Comparison of ENCODE assay signal across 23 mouse cellular contexts in the genomic region with DNA sequence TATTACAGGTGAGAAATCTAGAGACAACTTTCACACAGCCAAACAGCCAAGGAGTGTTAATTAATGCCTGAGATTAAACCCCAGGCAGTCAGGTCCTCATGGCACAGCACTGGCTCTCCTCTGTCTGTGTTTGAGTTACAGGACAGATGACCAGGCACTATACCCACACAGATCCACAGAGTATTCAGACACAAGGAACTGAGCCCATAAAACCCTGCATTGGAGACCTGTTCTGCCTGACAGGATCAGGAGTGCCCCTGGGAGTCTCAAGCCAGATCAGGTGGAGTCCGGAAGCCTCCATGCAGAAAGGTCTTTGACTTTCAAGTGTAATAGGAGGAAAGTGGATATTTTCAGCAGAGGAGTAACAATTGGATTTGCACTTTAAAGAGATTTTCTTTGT. TPM values are rescaled to one million over a fixed set of nuclear protein-coding genes. Genes with fewer than 3 reads are reported as not detected.
DNase-seq lines count a peak whose midpoint lies in the region; ATAC-seq and TF ChIP-seq lines count a peak whose summit lies in the region.
"Had no signal": no experiment of that assay in that cellular context is flagged by ENCODE, and none has a peak within 500 bp of the region (broad histone marks: within the 10 kb centered on the region; RNA-seq: fewer than 3 reads in every experiment).

No protein-coding gene starts in this region.

- no peaks in the 10 kb centered on the region for H3K27me3 ChIP-seq in kidney, embryonic 15.5 days
- H3K27me3 ChIP-seq in kidney, postnatal 0 days (ENCODE audit: insufficient read depth, low read length): no peaks in the 10 kb centered on the region
- H3K27me3 ChIP-seq: CH12.LX; embryonic facial prominence, embryonic 12.5 days; forebrain, embryonic 13.5 days; forebrain, embryonic 15.5 days had no signal

- no peak overlapping the region for H3K4me3 ChIP-seq in kidney, embryonic 15.5 days (replicated peaks)
- no peak overlapping the region for H3K4me3 ChIP-seq in kidney, postnatal 0 days (replicated peaks; ENCODE audit: low read depth, low read length)
- H3K4me3 ChIP-seq: embryonic facial prominence, embryonic 10.5 days; embryonic facial prominence, embryonic 12.5 days; forebrain, embryonic 13.5 days; forebrain, embryonic 15.5 days had no signal

- intact Hi-C loops in heart, postnatal 10 days (cut with DNase I): no loop called here

- peak; percentile 78 for ATAC-seq in kidney, embryonic 15.5 days (replicated peaks; ENCODE audit: low FRiP score)
- peak; percentile 63 for ATAC-seq in kidney, postnatal 0 days (replicated peaks; ENCODE audit: low FRiP score, low read depth)
- ATAC-seq: activated CD4-positive, CD25-positive, alpha-beta regulatory T cell, adult 4 months; CD4-positive, CD25-positive, alpha-beta regulatory T cell, adult 4 months; forebrain, embryonic 13.5 days; forebrain, embryonic 15.5 days; Patski had no signal

- H3K9ac ChIP-seq in kidney, embryonic 15.5 days: no peak overlapping the region
- no peak overlapping the region for H3K9ac ChIP-seq in kidney, postnatal 0 days (ENCODE audit: low read depth, low read length)
- H3K9ac ChIP-seq: embryonic facial prominence, embryonic 12.5 days; forebrain, embryonic 13.5 days; forebrain, embryonic 15.5 days had no signal

- no peak overlapping the region for H3K4me2 ChIP-seq in kidney, embryonic 15.5 days
- H3K4me2 ChIP-seq in kidney, postnatal 0 days (ENCODE audit: low read length): no peak overlapping the region
- H3K4me2 ChIP-seq: embryonic facial prominence, embryonic 12.5 days; forebrain, embryonic 13.5 days; forebrain, embryonic 15.5 days had no signal

- H3K9me3 ChIP-seq in kidney, embryonic 15.5 days (replicated peaks): no peaks in the 10 kb centered on the region
- no peaks in the 10 kb centered on the region for H3K9me3 ChIP-seq in kidney, postnatal 0 days (replicated peaks; ENCODE audit: low read length)
- H3K9me3 ChIP-seq: embryonic facial prominence, embryonic 10.5 days; embryonic facial prominence, embryonic 12.5 days; forebrain, embryonic 13.5 days; forebrain, embryonic 15.5 days; G1E had no signal

- DNase-seq in heart, adult 11 months: peak; percentile 74
- DNase-seq in heart, postnatal 10 days: no peak
- DNase-seq in kidney, adult 9 months: no peak
- DNase-seq in kidney, postnatal 0 days (ENCODE audit: low spot score): peak; percentile 36
- DNase-seq in kidney, postnatal 14 days: no peak
- peak; percentile 15 for DNase-seq in R1 (ENCODE audit: low read depth, low spot score)
- DNase-seq in spleen, postnatal 14 days (ENCODE audit: low spot score in 2 of 2): no peak
- DNase-seq: adrenal gland, adult 8-10 months; adrenal gland, postnatal 14 days; adrenal gland, postnatal 36 days; B cell, adult 2 months; cerebellum, adult 11-12 months; cerebellum, adult 9-10 months had no signal

- H3K4me1 ChIP-seq in kidney, embryonic 15.5 days: no peaks in the 10 kb centered on the region
- no peaks in the 10 kb centered on the region for H3K4me1 ChIP-seq in kidney, postnatal 0 days (replicated peaks; ENCODE audit: insufficient read depth, low read length)
- H3K4me1 ChIP-seq: embryonic facial prominence, embryonic 10.5 days; embryonic facial prominence, embryonic 12.5 days had no signal

- no peaks in the 10 kb centered on the region for H3K36me3 ChIP-seq in kidney, embryonic 15.5 days
- no peaks in the 10 kb centered on the region for H3K36me3 ChIP-seq in kidney, postnatal 0 days (ENCODE audit: insufficient read depth, low read length)
- H3K36me3 ChIP-seq: embryonic facial prominence, embryonic 10.5 days; embryonic facial prominence, embryonic 12.5 days; forebrain, embryonic 15.5 days; G1E had no signal

- H3K27ac ChIP-seq in kidney, embryonic 15.5 days: no peak overlapping the region
- H3K27ac ChIP-seq in kidney, postnatal 0 days: no peak overlapping the region
- H3K27ac ChIP-seq: embryonic facial prominence, embryonic 10.5 days; embryonic facial prominence, embryonic 12.5 days; forebrain, embryonic 13.5 days; forebrain, embryonic 15.5 days had no signal

- 28% methylated on average over 1 of the region's 1 CpGs for WGBS in kidney, embryonic 15.5 days
- 34% methylated on average over 1 of the region's 1 CpGs for WGBS in kidney, postnatal 0 days

- no peak for TF ChIP-seq CTCF in kidney, postnatal 0 days (IDR thresholded peaks at IDR 0.05; ENCODE audit: low read depth)

RNA-seq across cellular contexts. Expression of a gene that starts 40.6 kb away (rescaled TPM):
- total RNA-seq in heart, postnatal 10 days (2021): under 1 TPM; 0.36 to 0.45 TPM
- polyA plus RNA-seq in kidney, embryonic 15.5 days (2015; fragmentation: Nextera tagmentation; extraction: Ambion mirVana): 1.1 and 1.4 TPM in 2 replicates
- polyA plus RNA-seq in kidney, postnatal 0 days (2015; fragmentation: Nextera tagmentation; extraction: Ambion mirVana): 0.59 and 0.73 TPM in 2 replicates
- total RNA-seq: G1E had no signal
- polyA plus RNA-seq: G1E, Patski had no signal

Comparison
In these comparisons a context has a peak if more than half of its experiments do, and no peak if none do; other contexts are left out.
1. DNase-seq: peak in heart, adult 11 months (single experiment), kidney, postnatal 0 days (single experiment) and R1 (single experiment); none in heart, postnatal 10 days (0 of 2), kidney, adult 9 months (single experiment), kidney, postnatal 14 days (single experiment) and spleen, postnatal 14 days (0 of 2).